Mouse (Mus musculus): ENCODE measurements around the gene Hdhd3.
A peak's percentile ranks its signal among the peaks of the same experiment; 100 is the strongest.

Hdhd3 gene

DNA sequence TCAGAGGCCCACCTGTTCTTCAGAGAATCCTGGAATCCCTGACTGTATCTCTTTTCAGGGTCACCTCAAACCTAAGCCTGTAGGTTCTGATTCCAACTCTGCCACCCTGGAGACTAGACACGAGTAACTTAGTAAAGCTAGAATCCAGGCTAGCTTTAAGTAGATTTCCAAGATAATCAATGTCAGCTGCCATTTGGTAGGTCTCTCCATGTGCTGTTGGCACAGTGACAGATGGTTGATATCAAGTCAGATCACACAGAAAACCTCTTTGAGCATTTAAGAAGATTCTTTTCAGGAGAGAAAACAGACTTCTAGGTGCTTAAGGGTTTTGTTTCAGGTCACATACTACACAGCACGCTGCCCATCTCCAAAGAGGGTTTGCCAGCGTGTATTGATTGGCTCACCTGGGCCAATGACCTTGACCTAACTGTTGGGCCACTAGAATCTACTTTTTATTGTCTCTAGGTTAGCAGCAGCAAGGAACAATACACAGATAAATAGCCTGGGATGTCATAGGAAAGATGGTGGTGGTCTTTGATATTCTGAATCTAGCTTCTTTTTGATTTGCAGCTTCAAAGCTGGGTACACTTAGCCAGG lies at the start of gene Hdhd3:
Hdhd3 (minus strand) TSS at position 94 of the 597 bp plus-strand sequence.
- DNase-seq (ENCODE audit: low spot score in 2 of 2) = no peak

DNA sequence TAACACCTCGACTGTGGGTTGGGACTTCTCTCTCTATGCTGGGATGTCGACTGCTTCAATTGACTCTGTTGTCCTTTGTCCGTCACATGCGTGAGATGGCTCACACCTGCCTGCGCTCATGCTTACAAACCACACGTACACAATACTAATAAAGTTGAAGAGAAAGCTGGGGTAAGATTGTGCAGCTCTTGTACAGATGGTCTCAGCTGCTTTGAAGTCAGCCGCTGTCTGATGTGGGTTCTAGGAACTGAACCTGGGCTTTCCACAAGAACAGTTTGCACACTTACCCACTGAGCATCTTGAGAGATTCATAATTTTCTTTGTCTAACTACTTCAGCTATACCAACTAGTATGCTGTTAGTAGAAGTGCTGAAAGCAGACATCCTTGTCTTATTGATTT lies 48.7 kb upstream of the Hdhd3 start:
- no peak for DNase-seq (ENCODE audit: low spot score in 2 of 2)

DNA sequence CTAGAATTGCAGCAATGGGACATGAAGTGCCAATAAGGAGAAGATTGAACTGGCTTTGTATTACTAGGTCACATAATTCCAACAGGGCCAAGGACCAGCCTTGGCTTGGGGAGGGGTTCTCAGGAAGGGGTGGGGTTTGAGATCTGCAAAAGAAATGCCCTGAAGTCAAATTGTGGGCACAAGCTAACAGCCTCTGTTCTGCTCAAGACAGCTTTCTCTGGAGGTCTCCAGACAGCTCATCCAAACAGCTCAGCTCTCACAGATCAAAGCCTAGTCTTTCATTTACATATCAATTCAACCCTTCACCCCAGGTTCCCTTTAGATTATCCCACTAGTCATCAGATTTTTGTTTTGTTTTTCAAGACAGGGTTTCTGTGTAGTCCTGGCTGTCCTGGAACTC lies 41.5 kb upstream of the Hdhd3 start:
- no peak for DNase-seq (ENCODE audit: low spot score in 2 of 2)

DNA sequence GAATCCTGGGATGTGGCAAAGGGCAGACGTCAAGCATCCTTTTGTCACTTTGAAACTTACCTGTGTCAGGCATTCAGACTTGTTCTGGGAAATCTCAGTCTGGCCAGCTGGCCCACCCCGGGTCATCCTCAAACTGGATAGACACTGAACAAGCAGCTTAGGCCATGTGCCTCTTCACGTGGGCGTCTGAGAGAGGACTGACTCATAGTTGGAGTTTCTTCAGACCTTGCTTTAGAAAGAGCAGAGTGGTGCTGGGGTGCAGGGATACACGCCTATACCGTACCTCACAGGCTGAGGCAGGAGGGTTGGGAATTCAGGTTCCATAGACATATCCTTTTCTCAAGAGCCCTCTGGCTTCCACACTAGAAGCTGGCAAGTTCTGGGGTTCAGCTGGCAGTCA lies 40.5 kb upstream of the Hdhd3 start:
- DNase-seq (ENCODE audit: low spot score in 2 of 2) = no peak

DNA sequence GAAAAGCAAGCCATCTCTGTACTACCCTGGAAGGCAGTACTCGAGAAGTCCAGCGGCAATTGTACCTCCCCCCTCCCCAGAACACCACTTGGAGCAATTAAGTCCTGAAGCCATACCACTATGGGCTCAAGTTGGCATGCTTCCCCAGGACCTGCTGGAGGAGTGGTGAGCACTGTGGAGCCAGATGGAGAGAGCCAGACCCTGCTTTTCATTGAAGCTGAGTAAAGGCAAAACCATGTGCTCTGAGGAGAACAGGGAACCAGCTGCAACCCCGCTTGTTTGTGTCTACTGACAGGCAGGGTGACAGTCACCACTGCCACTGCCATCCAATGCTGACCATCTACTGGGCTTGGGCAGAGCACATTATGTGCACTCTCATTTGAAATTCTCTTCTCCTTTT lies 38.5 kb upstream of the Hdhd3 start:
- no peak for DNase-seq (ENCODE audit: low spot score in 2 of 2)

DNA sequence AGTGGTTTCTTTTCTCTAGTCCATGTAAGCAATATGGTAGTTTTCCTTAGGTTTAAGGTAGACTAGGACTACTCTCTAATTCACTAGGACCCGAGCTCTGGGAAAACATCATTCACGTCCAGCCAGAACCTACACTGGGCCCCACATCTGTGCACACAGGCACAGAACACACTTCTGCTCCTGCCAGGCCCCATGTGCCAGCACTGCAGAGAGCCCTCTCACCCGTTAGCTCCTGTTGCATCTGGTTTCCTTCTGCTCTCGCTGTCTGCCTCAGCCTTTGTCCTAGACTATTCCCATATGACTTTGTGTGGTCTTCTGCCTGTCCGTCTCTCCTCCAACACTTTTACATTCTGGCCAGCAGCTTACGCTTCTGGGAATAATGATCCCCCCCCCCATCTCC lies 30.5 kb upstream of the Hdhd3 start:
- no peak for DNase-seq (ENCODE audit: low spot score in 2 of 2)

DNA sequence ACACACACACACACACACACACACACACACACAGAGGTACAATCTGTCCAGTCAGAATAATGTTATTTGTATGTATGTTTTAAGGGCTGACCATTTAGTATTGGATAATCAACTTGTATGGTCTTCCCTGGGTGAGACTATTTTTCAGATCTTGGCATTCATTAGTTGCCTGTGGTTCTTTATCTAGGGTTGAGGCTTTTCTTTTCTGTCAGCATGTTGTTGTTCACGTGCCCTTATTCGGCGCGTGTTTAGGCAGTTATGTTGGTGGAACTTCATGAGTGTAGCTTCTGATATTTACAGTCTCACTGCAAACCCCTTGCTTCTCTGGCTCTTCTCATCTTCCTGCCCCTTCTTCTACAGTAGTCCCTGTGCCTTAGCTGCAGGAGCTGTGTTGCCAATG lies 24.4 kb upstream of the Hdhd3 start:
- no peak for DNase-seq (ENCODE audit: low spot score in 2 of 2)

DNA sequence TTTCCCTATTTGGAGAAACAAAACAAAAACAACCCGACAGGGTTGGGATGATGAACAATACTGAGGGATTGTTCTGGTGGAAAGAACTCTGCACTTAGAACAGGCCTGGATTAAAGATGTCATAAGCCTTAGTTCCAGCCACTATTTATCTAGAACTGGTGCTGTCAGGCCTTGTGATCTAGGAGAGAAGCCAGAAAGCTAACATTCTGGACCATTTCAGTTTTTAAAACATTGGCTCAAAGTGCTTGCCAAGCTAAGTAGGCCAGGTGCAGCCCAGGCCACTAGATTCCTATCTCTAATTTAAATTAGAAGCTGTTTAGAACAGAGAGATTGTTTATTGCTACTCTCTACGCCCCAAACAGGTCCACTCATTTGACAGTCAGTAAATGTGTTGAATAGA lies 23.0 kb upstream of the Hdhd3 start:
- no peak for DNase-seq (ENCODE audit: low spot score in 2 of 2)

DNA sequence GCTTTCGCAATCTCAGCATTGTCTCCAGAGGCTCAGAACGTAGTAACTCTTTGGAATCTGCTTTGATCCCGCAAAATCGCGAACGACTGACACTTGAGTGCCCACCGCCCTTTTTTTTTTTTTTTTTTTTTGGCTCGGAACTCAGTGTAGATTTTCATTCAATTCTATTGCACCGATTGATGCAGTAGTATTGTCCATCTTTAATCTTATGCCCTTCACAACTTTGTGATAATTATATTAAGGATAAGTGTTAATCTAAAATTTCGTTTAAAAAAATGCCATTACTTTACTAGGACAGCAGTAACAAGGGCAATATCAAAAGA lies 22.2 kb upstream of the Hdhd3 start:
- no peak for DNase-seq (ENCODE audit: low spot score in 2 of 2)

DNA sequence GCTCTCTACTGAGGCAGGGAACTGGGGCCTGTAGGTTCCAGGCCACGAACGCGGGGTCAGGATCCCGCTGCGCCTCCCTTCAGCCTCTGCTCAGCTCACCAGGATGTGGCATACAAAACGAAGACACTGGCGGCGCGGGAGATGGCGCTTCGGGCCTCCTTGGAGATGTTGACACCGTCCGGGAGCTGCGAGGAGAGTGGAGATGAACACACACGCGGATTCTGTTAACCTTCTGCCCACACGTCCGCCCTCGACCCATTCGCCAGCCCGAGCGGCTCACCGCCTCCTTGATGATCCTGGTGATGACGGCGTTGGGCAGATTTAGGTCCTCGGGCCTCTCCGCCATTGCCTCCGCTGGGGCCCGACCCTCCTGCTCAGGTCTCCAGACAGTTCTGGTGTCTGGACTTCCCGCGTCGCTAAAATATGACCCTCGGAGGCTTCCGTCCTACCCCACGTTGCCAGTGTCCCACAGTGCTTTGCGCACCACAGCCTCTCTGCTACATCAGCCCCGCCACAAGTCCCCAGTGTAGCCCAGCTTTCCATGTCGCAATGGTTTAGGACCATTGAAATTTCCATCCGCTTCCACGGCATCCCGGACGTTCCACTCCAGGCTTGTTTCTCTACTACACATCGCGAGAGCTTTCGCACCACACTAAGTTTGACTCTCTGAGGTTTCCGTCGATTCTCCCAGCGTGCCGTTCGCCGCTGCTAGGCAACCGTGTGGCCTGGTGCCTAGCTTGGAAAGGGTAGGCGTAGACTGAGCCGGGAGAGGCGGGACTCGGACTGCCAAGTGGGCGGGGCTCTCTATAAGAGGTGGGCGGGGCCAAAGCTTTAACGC lies 21.6 kb upstream of the Hdhd3 start, which contains the start of the genes Pole3 and 4933430I17Rik:
Pole3 (minus strand) TSS at position 418 of the 838 bp plus-strand sequence.
4933430I17Rik (plus strand) TSS at position 719 of the 838 bp plus-strand sequence.
- peak; percentile 94 to 95 for DNase-seq (ENCODE audit: low spot score in 2 of 2)

DNA sequence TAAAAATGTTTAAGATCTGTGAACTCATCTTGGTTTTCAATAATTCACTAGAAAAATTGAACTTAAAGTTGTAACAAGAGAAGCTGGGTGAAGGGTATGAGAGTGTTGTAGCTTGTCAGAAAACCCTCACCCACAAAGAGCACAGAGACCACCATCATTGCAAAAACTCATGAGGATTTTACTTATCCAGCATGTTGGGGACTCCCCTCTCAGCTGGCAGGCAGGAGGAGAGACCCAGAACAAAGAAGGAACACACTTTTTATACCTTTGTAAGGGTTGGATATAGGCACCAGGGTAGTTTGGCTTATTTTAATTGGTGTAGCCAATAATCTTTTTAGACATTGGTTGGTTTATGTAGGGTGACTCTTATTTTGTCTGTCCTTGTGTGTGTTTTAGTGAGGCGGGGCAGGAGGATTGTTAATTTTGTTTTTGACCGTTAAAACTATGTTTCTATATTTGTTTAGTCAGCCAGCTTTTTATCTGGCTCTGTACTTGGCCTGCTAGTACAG lies 17.7 kb upstream of the Hdhd3 start:
- no peak for DNase-seq (ENCODE audit: low spot score in 2 of 2)

DNA sequence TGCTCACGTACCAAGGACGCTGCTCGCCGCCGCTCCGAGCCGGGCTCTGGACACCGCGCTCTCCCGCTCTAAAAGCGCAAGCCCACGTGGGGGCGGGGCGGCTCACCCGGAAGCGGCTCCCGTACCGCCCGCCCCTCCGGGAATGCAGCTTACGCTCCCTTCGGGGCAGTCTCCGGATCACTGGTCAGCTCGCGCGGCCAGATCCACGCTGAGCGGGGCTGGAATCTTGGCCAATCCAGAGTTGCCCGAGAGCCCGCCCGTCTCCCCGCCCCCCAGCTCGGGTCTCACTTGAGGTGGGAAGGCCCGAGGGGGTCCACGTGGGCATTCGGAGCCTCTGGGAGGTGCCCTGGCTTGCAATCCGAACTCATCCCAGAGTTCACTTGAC lies 16.6 kb upstream of the Hdhd3 start, which contains the start of gene Alad:
Alad (minus strand) TSS at position 70 of the 385 bp plus-strand sequence.
- peak; percentile 34 to 38 for DNase-seq (ENCODE audit: low spot score in 2 of 2)

DNA sequence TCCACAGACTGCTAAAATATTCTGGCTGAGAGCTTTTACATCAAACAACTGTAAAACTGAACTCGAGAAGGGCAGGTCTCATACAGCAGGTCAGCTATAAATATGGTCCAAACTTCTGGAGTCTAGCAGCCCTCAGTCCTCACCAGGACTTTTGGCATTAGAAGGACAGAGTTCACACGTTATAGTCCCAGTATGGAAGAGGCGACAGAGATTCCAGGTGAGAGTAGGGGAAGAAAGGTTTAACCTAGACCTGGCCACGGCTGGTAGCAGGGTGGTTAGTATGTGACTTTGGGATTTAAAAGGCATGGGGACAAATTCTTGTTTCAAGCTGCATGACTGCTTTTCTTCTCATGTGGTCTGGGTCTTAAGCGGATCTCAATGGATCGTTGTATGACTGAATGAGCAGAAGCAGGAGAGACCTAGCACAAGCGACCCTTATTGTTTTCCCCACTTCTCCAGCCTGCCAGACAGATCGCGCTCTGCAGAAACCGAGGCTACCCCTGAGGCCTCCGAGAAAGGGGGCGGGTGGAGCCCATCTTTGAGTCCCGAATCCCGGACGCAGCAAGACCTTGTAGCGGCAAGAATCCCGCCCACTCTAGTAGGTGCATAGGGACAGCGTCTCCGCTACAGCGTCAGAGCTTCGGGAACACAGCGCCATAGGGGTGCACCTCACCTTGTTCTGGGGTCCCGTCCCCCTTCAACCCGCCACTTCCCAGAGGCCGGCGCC lies 16.0 kb upstream of the Hdhd3 start:
- no peak for DNase-seq (ENCODE audit: low spot score in 2 of 2)

DNA sequence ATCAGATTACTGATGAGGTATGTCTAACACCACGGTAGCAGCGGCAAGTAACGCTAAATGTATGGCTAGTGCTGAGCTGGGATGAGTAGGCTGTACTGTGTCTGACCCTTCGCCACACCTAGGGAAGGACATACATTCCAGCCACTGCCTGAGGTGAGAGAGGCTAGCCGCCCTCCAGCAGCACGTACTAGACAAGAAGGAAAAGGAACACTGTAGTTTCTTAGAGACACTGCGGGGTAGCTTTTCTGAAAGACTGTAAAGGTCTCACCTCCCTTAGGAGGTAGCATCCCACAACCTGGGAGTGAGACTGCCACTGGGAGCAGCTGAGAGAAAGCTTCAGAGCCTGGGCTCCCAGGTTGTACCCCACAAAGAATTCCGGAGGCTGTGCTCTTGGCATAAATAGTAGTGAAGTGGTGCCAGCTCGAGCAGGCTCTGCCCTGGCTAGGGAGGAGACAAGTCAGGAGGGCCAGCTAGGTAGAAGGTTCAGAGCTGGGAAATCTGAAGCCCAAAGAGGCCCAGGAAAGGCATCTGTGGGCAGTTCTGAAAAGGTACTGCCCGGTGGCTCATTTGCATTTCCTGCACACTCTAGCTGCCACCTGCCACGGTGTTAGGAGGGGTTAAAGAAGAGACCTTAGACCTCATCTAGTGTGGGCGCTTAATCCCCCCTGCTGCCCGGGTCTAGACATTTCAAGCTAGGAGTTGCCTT lies 15.3 kb upstream of the Hdhd3 start:
- DNase-seq (ENCODE audit: low spot score in 2 of 2) = peak in 1 of 2 experiments; percentile 11

DNA sequence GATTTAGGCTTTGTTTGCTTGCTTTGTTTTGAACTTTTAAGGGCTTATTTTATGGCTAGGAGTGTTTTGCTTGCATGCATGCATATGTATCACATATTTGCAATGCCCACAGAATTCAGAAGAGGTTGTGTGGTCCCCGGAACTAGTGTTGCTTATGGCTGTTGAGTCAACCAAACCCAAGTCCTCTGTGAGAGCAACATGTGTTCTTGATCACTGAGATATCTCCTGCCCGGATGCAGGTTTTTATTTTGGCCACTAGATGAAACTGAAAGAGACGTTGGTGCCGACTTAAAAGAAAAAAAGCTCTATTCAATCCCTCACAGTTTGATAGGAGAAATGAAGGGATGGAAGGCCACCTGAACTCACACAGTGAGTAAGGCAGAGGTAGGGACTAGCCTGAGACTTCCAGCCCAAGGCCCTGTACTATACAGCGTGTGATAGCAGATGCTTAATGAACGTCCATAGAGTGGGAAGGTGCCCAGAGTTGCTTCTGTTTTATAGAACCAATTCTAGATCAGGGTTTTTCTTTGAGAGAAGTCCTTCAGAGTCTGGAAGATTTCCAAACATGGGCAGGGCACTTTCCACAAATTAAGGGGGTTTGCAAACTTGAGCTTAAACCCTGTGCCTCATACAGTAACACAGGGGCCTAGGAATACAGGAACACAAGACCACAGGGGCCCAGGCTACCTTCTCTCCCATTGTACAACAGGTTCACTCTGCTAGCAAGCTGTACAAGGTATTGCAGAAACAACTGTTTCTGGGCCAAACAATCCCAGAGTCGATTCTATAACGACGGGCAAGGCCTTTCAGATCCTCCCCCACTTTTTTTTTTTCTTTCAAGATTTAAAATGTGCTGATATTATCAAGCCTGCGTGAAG lies 14.5 kb upstream of the Hdhd3 start:
- DNase-seq (ENCODE audit: low spot score in 2 of 2) = peak in 1 of 2 experiments; percentile 31

DNA sequence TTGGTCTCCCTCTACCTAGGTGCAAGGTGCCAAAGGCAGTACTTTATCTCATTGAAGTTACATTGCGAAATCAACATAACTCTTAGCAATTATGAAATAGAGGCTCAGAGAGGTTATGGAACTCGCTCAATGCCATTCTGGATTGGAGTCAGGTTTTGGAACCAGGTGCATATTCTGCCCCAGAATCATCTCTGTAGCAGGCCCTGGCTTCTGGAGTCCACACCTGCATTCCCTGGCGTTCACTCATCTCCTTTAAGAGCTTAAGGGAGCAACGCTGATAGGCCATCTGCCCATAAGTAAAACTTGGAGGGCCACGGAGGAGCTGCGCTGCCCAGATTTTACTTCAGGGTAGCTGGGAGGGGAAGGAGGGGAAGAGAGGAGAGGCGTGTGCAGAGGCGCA lies 13.8 kb upstream of the Hdhd3 start:
- no peak for DNase-seq (ENCODE audit: low spot score in 2 of 2)

DNA sequence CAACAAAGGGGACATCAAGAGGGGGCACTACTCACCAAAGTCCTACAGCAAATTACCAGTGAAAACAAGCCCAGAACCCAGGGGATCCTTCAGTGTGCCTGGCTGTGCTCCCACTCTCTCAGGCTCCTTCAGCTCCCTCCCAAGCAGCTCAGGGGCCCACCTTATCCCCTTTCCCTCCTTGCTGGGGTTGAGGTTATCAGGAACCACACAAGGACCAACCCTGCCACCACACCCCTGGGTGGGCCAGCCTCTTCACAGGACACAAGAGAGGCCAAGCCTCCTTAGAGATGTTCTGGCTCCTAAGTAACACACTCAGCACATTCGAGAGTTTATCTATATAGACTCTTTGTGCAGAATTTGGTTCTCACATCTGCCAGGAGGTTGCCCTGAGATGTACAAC lies 13.3 kb upstream of the Hdhd3 start:
- DNase-seq (ENCODE audit: low spot score in 2 of 2) = no peak

DNA sequence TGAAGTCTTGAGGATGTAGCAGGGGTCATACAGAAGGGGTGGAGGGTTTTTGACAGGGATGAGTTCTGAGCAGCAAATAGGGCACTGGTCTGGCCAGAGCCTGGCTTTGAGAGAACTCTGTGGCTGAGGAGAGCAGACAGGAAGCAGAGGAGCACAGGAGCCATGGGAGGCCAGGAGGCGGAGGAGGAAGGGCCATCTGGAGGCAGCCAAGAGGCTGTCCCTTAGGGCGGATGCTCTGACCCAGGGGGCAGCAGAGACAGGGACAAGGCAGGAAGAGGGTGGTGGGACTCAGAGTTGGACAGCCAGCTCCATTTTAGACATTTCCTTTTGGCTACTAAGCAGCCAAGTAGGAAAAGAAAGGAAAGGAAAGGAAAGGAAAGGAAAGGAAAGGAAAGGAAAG lies 12.8 kb upstream of the Hdhd3 start:
- DNase-seq (ENCODE audit: low spot score in 2 of 2) = no peak

DNA sequence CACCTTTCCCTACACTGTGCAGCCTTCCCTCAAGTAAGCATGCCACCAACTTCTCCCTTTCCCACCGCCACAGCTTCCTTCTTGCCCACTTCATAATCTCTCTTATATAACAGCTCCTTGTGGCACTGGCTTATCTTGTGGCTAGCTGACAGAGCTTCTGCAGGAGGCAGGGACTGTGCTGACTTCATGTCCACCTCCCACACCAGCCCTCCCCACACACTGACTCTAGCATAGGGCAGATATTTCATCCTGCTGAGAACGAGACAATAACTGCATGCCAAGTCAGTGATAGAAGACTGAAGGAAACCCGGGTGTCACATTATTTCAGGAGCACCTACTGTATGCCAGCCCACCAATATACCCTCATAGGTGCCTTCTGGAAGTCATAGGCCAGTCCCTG lies 12.2 kb upstream of the Hdhd3 start:
- DNase-seq (ENCODE audit: low spot score in 2 of 2) = no peak

DNA sequence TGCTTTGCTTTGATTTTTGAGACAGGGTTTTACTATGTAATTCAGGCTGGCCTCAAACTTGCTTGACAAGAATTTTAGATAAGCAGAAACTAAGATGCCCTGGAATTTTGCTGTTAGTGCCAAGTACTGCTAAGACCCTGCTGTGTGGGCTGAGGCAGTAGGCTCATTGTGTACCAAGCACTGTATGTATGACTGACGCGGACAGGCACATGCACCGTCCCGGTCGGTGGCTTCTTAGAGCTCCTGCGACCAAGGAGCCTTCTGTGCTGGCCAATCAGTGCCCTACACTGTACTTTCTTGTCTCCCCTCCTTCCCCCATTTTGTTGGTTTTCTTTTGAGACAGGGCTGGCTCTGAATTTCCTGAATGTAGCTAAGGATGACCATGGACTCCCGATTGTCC lies 11.7 kb upstream of the Hdhd3 start:
- DNase-seq (ENCODE audit: low spot score in 2 of 2) = no peak

DNA sequence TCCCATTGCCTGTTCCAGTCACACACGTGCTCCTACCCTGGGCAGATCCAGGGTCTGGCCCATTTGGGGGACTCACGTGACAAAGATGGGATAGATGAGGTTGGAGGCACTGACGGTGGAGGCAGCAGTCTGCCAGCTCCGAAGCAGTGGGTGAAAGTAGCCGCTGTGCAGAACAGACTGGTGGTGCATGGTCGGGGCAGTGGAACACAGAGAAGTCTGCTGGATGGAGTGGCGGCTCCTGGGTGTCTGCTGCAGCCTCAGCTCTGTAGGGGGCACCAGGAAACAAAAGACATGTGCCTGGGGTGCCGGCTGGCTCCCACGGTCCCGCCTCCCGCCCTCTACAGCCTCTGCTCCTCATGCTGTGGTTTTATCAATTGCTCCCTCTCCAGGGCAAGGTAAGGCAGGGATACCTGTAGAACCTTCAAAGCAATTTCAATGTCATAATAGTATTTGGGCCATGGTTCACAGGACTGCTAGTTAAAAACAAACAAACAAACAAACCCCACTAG lies 10.8 kb upstream of the Hdhd3 start:
- DNase-seq (ENCODE audit: low spot score in 2 of 2) = no peak

All from natural killer cell, adult 2 months (primary cell).